Mouse (Mus musculus) hindbrain, postnatal 0 days (tissue): ENCODE measurements around the gene Bid. TPM values are rescaled to one million over a fixed set of nuclear protein-coding genes. Genes with fewer than 3 reads are reported as not detected.

Source experiments
- ATAC-seq: fragments of 200-750 bp; cut with Nextera tagmentation; 2 replicates; pipeline ENCODE4 v1.8.0; 2017; ENCODE audit warnings: mild to moderate bottlenecking, moderate TSS enrichment, moderate library complexity
- DNase-seq: peaks from one replicate; pipeline ENCODE4 v3.0.0-alpha.2; 2015; ENCODE audit warnings: low spot score
- H3K27ac ChIP-seq: fragments of 300-500 bp; sonication (generic); 2 replicates; pipeline ENCODE4 v1.5.1; 2014; ENCODE audit warnings: mild to moderate bottlenecking
- H3K27me3 ChIP-seq: fragments of 300-500 bp; sonication (generic); 2 replicates; pipeline ENCODE4 v1.6.1; 2014; ENCODE audit warnings: low read length, mixed read lengths; ENCODE audit not compliant: insufficient read depth
- H3K36me3 ChIP-seq: fragments of 300-500 bp; sonication (generic); 2 replicates; pipeline ENCODE4 v1.6.1; 2014; ENCODE audit warnings: low read length, mixed read lengths; ENCODE audit not compliant: insufficient read depth
- H3K4me1 ChIP-seq: fragments of 300-500 bp; sonication (generic); 2 replicates; pipeline ENCODE4 v1.6.1; 2014; ENCODE audit warnings: antibody characterized with exemption, low read length, mixed read lengths; ENCODE audit not compliant: insufficient read depth
- H3K4me2 ChIP-seq: fragments of 300-500 bp; sonication (generic); 2 replicates; pipeline ENCODE4 v1.6.1; 2014; ENCODE audit warnings: low read depth, mild to moderate bottlenecking, low read length, moderate library complexity, mixed read lengths
- H3K4me3 ChIP-seq: fragments of 300-500 bp; sonication (generic); 2 replicates; pipeline ENCODE4 v1.5.1; 2014; ENCODE audit warnings: low read length
- H3K9ac ChIP-seq: fragments of 300-500 bp; sonication (generic); replicated peaks from 2 replicates; pipeline ENCODE4 v1.6.1; 2014; ENCODE audit warnings: mild to moderate bottlenecking, low read length, moderate library complexity, mixed read lengths
- H3K9me3 ChIP-seq: fragments of 300-500 bp; sonication (generic); 2 replicates; pipeline ENCODE4 v1.6.1; 2016; ENCODE audit warnings: low read length, mixed read lengths
- CTCF ChIP-seq: IDR thresholded peaks from 2 replicates; pipeline ENCODE4 v1.5.1; 2016; ENCODE audit warnings: antibody characterized with exemption, control low read depth, low read depth
- WGBS: fragments of 180-500 bp; shearing (Covaris S2); extraction: QIAGEN DNeasy Blood & Tissue Kit; methylation state at CpG from one replicate; pipeline ENCODE4 v1.1.7; 2014; 5-methylcytosine and 5-hydroxymethylcytosine counted together
- polyA plus RNA-seq: library from polyadenylated mRNA; unstranded; fragments of >200 nt; fragmentation: Nextera tagmentation; extraction: Ambion mirVana; gene quantifications from 2 replicates; pipeline ENCODE4 v1.2.1, GENCODE M21; 2015
- total RNA-seq: library from RNA; depleted of rRNA; stranded (reverse); fragments of >200 nt; gene quantifications from 2 replicates; pipeline ENCODE4 v1.2.3, GENCODE M21; 2014

The Bid gene
- total and polyA plus RNA-seq, 2 experiments from 2014 or later: 43.6 to 44.3 TPM

DNA sequence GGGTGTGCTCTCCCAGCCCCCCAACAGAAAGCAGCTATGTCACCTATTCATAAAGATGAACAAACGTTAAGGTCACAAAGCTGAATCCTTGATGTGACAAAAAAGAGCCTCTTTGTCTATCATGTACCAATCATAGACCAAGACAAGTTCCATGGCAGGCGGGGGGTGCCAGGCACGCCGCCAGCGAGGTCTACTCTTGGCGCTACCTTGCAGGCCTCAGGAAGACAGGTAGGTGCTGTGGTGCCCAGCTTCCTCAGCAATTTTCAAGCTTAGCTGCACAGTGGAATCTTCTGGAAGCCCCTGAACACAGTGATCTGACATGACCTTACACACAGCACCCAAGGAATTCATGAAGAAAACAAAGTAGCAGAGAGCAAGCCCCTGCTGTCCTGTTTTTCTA lies 10.1 kb downstream of the Bid start:
- Histone ChIP-seq H3K4me3 (no peak overlapping the region), H3K4me2 (no peak overlapping the region), H3K4me1 (no peaks in the 10 kb centered on the region), H3K9me3 (no peaks in the 10 kb centered on the region), H3K27me3 (no peaks in the 10 kb centered on the region), H3K27ac (no peak overlapping the region), H3K36me3 (no peaks in the 10 kb centered on the region), H3K9ac (no peak overlapping the region)
- TF ChIP-seq CTCF: no peak
- DNase-seq (no peak), ATAC-seq (no peak)
- WGBS: 88% methylated on average over 6 of the region's 6 CpGs

- no peaks in the 10 kb centered on the region for H3K36me3 ChIP-seq
- TF ChIP-seq CTCF: no peak
- ATAC-seq: no peak
- DNase-seq: no peak
- no peak overlapping the region for H3K9ac ChIP-seq
- H3K4me1 ChIP-seq: no peaks in the 10 kb centered on the region
- WGBS: 74% methylated on average over 5 of the region's 5 CpGs
- H3K27me3 ChIP-seq: no peaks in the 10 kb centered on the region
- no peak overlapping the region for H3K4me2 ChIP-seq
- H3K4me3 ChIP-seq: no peak overlapping the region
- H3K9me3 ChIP-seq: no peaks in the 10 kb centered on the region
- H3K27ac ChIP-seq: no peak overlapping the region
Observed at GRCm38 (mm10) chr6:120905111-120905510, 11.5 kb downstream of the Bid start.

- H3K27ac ChIP-seq: no peak overlapping the region
- no peak for DNase-seq
- H3K36me3 ChIP-seq: no peaks in the 10 kb centered on the region
- no peaks in the 10 kb centered on the region for H3K4me1 ChIP-seq
- TF ChIP-seq CTCF: no peak
- 92% methylated on average over 11 of the region's 11 CpGs for WGBS
- H3K4me3 ChIP-seq: no peak overlapping the region
- no peaks in the 10 kb centered on the region for H3K27me3 ChIP-seq
- no peak overlapping the region for H3K9ac ChIP-seq
- no peak for ATAC-seq
- H3K4me2 ChIP-seq: no peak overlapping the region
- no peaks in the 10 kb centered on the region for H3K9me3 ChIP-seq
Observed at GRCm38 (mm10) chr6:120903961-120904360, 12.7 kb downstream of the Bid start.

DNA sequence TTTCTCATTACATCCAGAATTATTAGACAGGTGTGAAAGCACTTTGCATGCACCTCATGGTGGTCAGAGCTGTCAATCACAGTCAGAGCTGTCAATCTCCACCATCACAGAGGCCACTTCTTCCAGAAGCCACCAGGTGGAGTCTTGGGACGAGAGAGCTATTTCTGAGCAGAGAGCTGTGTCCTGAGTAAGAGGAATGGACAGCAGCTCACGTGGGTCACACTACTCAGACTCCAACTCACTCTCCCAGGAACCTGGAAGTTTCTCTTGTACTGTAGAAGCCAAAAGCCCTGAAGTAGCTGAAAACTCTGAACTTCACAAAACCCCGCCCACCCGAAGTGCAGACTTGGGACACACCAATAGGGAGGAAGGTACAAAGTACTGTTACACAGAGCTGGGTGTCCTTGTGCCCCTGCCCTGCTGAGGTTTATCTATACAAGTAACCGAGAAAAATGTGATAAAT lies 13.2 kb downstream of the Bid start:
- Histone ChIP-seq H3K4me1 (no peaks in the 10 kb centered on the region), H3K27ac (no peak overlapping the region), H3K9ac (no peak overlapping the region), H3K9me3 (no peaks in the 10 kb centered on the region), H3K4me3 (no peak overlapping the region), H3K36me3 (no peaks in the 10 kb centered on the region), H3K4me2 (no peak overlapping the region), H3K27me3 (no peaks in the 10 kb centered on the region)
- peak; percentile 71 for TF ChIP-seq CTCF
- DNase-seq (peak; percentile 37), ATAC-seq (peak; percentile 62)
- WGBS: 62% methylated on average over 5 of the region's 5 CpGs

GRCm38 (mm10) chr6:120901776-120902645 lies 14.6 kb downstream of the Bid start:
- Histone ChIP-seq H3K36me3 (no peaks in the 10 kb centered on the region), H3K9me3 (no peaks in the 10 kb centered on the region), H3K4me3 (no peak overlapping the region), H3K27ac (no peak overlapping the region), H3K4me1 (no peaks in the 10 kb centered on the region), H3K4me2 (no peak overlapping the region), H3K27me3 (no peaks in the 10 kb centered on the region), H3K9ac (no peak overlapping the region)
- no peak for DNase-seq
- TF ChIP-seq CTCF: no peak
- WGBS: 91% methylated on average over 14 of the region's 14 CpGs
- no peak for ATAC-seq

- 63% methylated on average over 6 of the region's 6 CpGs for WGBS
- Histone ChIP-seq H3K4me3 (no peak overlapping the region), H3K9ac (no peak overlapping the region), H3K36me3 (peaks cover 21% of the 10 kb centered on the region), H3K27ac (no peak overlapping the region), H3K4me1 (no peaks in the 10 kb centered on the region), H3K9me3 (no peaks in the 10 kb centered on the region), H3K27me3 (no peaks in the 10 kb centered on the region), H3K4me2 (no peak overlapping the region)
- ATAC-seq (peak; percentile 35), DNase-seq (peak; percentile 75)
- peak; percentile 91 for TF ChIP-seq CTCF
Observed at GRCm38 (mm10) chr6:120898188-120898833, 18.3 kb downstream of the Bid start.

GRCm38 (mm10) chr6:120894524-120894923 lies 22.1 kb downstream of the Bid start:
- H3K9ac ChIP-seq: no peak overlapping the region
- no peaks in the 10 kb centered on the region for H3K27me3 ChIP-seq
- TF ChIP-seq CTCF: no peak
- H3K36me3 ChIP-seq: peaks cover 38% of the 10 kb centered on the region
- H3K9me3 ChIP-seq: no peaks in the 10 kb centered on the region
- DNase-seq (no peak), ATAC-seq (no peak)
- no peak overlapping the region for H3K4me3 ChIP-seq
- no peaks in the 10 kb centered on the region for H3K4me1 ChIP-seq
- WGBS: 93% methylated on average over 9 of the region's 9 CpGs
- H3K4me2 ChIP-seq: no peak overlapping the region
- H3K27ac ChIP-seq: no peak overlapping the region
